Mouse (Mus musculus): ENCODE data around the gene Ccser2. TPM values are rescaled to one million over a fixed set of nuclear protein-coding genes. Genes with fewer than 3 reads are reported as not detected.

Ccser2 gene
- polyA plus RNA-seq, 1 experiment from 2014 or later, result 103 TPM

DNA sequence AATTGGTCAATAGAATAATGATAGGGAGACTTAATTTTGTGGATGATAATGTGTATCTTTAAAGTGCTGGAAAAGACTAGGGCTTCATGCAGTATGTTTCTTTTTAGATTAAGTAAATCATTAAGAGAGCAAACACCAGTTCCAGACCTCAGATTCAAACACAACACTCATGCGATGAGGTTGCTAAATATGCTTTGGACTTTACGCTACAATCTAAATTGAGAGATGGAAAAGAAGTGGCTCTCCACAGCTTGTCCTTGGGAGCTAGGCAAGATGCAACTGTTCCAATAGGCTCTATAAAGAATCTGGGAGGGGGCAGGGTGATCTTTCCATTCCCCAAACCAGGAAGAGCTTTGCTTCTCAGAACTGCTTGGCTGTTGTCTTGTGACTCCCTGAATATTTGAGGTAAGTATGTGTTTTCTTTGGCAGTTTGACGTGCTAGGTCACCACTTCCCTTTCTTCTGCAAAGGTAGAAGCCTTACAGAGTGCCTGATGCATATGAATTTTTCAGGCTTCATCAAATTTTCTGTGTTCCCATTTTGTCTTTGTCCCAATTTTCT, 1.4 kb upstream of the Ccser2 start:
- 91% methylated on average over 3 of the region's 3 CpGs for WGBS
- H3K9ac ChIP-seq, result no peak overlapping the region
- ATAC-seq (ENCODE audit: low FRiP score, low read depth), result no peak

GRCm38 (mm10) chr14:36968076-36968627, 425 bp downstream of the Ccser2 start:
- Histone ChIP-seq H3K27me3 (no peaks in the 10 kb centered on the region), H3K4me3 (peak overlapping the region; percentile 95), H3K36me3 (no peaks in the 10 kb centered on the region), H3K4me2 (peak overlapping the region; percentile 65), H3K9me3 (no peaks in the 10 kb centered on the region), H3K4me1 (replicated peaks) (peaks cover 34% of the 10 kb centered on the region), H3K27ac (replicated peaks) (peak overlapping the region; percentile 91), H3K9ac (peak overlapping the region; percentile 93)
- WGBS, result under 1% methylated on average over 32 of the region's 49 CpGs
- ATAC-seq (ENCODE audit: low FRiP score, low read depth), result peak; percentile 1

More for the DNA sequence above, 1.4 kb upstream of the Ccser2 start:
- no peaks in the 10 kb centered on the region for H3K36me3 ChIP-seq
- no peak overlapping the region for H3K4me3 ChIP-seq
- no peak overlapping the region for H3K4me2 ChIP-seq
- no peaks in the 10 kb centered on the region for H3K27me3 ChIP-seq
- H3K9me3 ChIP-seq, result no peaks in the 10 kb centered on the region
- no peak overlapping the region for H3K27ac ChIP-seq (replicated peaks)
- H3K4me1 ChIP-seq (replicated peaks), result peaks cover 31% of the 10 kb centered on the region

- 44% methylated on average over 3 of the region's 3 CpGs for WGBS
- H3K27me3 ChIP-seq, result no peaks in the 10 kb centered on the region
- H3K36me3 ChIP-seq, result no peaks in the 10 kb centered on the region
- no peak overlapping the region for H3K9ac ChIP-seq
- H3K4me3 ChIP-seq, result no peak overlapping the region
- no peaks in the 10 kb centered on the region for H3K9me3 ChIP-seq
- H3K27ac ChIP-seq (replicated peaks), result no peak overlapping the region
- H3K4me1 ChIP-seq (replicated peaks), result peaks cover 34% of the 10 kb centered on the region
- ATAC-seq (ENCODE audit: low FRiP score, low read depth), result no peak
- H3K4me2 ChIP-seq, result no peak overlapping the region
Observed at GRCm38 (mm10) chr14:36965421-36965820, 3.2 kb downstream of the Ccser2 start.

- Histone ChIP-seq H3K4me2 (no peak overlapping the region), H3K27me3 (no peaks in the 10 kb centered on the region), H3K36me3 (no peaks in the 10 kb centered on the region), H3K4me3 (no peak overlapping the region), H3K9ac (no peak overlapping the region), H3K27ac (replicated peaks) (no peak overlapping the region), H3K4me1 (replicated peaks) (peaks cover 25% of the 10 kb centered on the region), H3K9me3 (no peaks in the 10 kb centered on the region)
- WGBS, result 93% methylated on average over 2 of the region's 2 CpGs
- no peak for ATAC-seq (ENCODE audit: low FRiP score, low read depth)
Observed at GRCm38 (mm10) chr14:36962477-36962876, 6.1 kb downstream of the Ccser2 start.

- Histone ChIP-seq H3K27me3 (no peaks in the 10 kb centered on the region), H3K4me1 (replicated peaks) (peaks cover under 1% of the 10 kb centered on the region; the same call in 1 of the 2 replicates), H3K4me3 (no peak overlapping the region), H3K36me3 (no peaks in the 10 kb centered on the region), H3K4me2 (no peak overlapping the region), H3K9ac (no peak overlapping the region), H3K27ac (replicated peaks) (no peak overlapping the region), H3K9me3 (no peaks in the 10 kb centered on the region)
- ATAC-seq (ENCODE audit: low FRiP score, low read depth), result no peak
- 89% methylated on average over 6 of the region's 6 CpGs for WGBS
Observed at GRCm38 (mm10) chr14:36957719-36958118, 10.9 kb downstream of the Ccser2 start.

DNA sequence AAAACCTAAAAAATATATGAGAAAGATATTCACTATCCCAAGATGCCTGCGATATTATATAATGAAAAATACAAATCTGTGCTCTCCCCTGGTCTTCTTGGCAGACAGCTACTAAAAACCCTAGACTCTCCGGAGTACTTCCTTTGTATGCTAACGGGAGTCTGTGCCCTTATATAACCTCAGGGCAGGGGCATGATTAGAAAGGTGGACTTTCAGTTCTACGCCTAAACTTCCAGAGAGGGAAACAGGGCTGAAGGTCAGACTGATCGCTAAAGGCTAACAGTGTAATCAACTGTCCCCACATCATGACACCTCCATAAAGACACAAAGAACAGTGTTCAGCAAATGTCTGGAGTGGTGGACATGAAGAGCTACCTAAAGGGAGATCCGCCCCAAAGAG, 11.3 kb downstream of the Ccser2 start:
- Histone ChIP-seq H3K9me3 (no peaks in the 10 kb centered on the region), H3K27me3 (no peaks in the 10 kb centered on the region), H3K4me2 (no peak overlapping the region), H3K4me1 (replicated peaks) (peaks cover 5% of the 10 kb centered on the region; the same call in 1 of the 2 replicates), H3K9ac (no peak overlapping the region), H3K27ac (replicated peaks) (no peak overlapping the region), H3K36me3 (no peaks in the 10 kb centered on the region), H3K4me3 (no peak overlapping the region)
- 77% methylated on average over 6 of the region's 6 CpGs for WGBS
- ATAC-seq (ENCODE audit: low FRiP score, low read depth), result no peak

DNA sequence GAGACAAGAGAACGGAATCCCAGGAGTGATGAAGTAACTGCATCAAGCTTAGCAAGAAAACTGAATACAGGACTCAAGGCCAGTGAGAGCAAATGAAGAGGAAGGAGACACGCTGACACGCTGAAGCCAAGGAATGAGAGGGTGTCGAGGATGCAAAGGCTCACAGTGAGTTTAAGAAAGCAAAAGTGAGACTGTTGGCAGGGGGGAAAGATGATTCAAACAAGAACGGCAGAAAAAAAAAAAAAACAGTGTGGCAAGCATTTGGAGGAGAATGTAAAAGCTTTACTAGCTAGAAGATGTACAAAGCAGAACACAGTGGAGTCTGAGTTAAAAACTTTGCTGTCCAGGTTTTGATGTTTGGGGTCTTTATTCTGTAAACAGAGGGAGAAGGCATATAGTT, 11.9 kb downstream of the Ccser2 start:
- Histone ChIP-seq H3K27me3 (no peaks in the 10 kb centered on the region), H3K9ac (no peak overlapping the region), H3K9me3 (no peaks in the 10 kb centered on the region), H3K27ac (replicated peaks) (no peak overlapping the region), H3K4me1 (replicated peaks) (peaks cover 5% of the 10 kb centered on the region; the same call in 1 of the 2 replicates), H3K4me3 (no peak overlapping the region), H3K36me3 (no peaks in the 10 kb centered on the region), H3K4me2 (no peak overlapping the region)
- 44% methylated on average over 5 of the region's 5 CpGs for WGBS
- ATAC-seq (ENCODE audit: low FRiP score, low read depth), result no peak

GRCm38 (mm10) chr14:36952687-36953426, 15.7 kb downstream of the Ccser2 start:
- Histone ChIP-seq H3K27ac (replicated peaks) (no peak overlapping the region), H3K9me3 (no peaks in the 10 kb centered on the region), H3K4me1 (replicated peaks) (peaks cover 5% of the 10 kb centered on the region; the same call in 1 of the 2 replicates), H3K4me3 (no peak overlapping the region), H3K36me3 (no peaks in the 10 kb centered on the region), H3K27me3 (no peaks in the 10 kb centered on the region), H3K4me2 (no peak overlapping the region), H3K9ac (no peak overlapping the region)
- no peak for ATAC-seq (ENCODE audit: low FRiP score, low read depth)
- 88% methylated on average over 10 of the region's 10 CpGs for WGBS

DNA sequence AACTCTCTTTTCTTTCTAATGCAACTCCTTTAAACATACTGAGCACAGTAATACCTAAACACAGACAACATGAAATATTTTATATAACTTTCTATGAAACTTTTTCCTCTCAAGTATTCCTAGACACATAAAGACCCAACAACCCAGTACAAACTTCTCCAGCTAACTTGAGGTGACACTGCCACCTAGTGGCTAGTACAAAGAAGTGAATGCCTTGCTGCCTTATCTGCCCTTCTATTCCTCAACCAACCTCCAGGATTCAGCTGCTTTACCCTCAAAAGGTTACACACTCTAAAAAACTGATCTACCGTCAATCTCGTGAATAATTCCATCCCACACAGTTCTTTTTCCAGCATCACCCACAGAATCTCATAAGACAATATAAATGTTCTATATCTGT, 16.4 kb downstream of the Ccser2 start:
- no peak for ATAC-seq (ENCODE audit: low FRiP score, low read depth)
- 35% methylated on average over 2 of the region's 2 CpGs for WGBS
- no peaks in the 10 kb centered on the region for H3K27me3 ChIP-seq
- H3K4me1 ChIP-seq (replicated peaks), result peaks cover 5% of the 10 kb centered on the region; the same call in 1 of the 2 replicates
- H3K36me3 ChIP-seq, result no peaks in the 10 kb centered on the region
- H3K9me3 ChIP-seq, result no peaks in the 10 kb centered on the region
- no peak overlapping the region for H3K4me2 ChIP-seq
- H3K27ac ChIP-seq (replicated peaks), result no peak overlapping the region
- H3K9ac ChIP-seq, result no peak overlapping the region
- no peak overlapping the region for H3K4me3 ChIP-seq

DNA sequence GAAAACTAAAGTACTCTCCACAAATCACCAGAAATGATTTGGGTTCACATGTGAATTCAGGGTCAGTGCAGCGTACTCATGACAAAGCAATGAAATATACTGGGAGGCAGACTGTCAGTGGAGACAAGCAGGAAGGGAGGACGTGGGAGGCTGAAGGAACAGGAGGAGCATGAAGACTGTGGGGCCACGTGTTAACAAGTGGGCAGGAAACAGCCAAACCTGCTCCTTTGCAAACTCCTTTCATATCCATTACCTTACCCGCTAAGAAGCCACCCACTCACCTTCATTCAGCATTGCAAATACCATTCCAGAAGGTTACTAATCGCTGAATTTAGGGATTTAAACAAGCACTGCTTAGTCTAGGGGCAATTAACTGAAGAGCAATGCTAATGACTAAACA, 25.9 kb downstream of the Ccser2 start:
- WGBS, result 56% methylated on average over 5 of the region's 5 CpGs
- H3K36me3 ChIP-seq, result peaks cover 21% of the 10 kb centered on the region
- H3K27me3 ChIP-seq, result no peaks in the 10 kb centered on the region
- no peak overlapping the region for H3K4me3 ChIP-seq
- H3K4me2 ChIP-seq, result no peak overlapping the region
- H3K9ac ChIP-seq, result no peak overlapping the region
- ATAC-seq (ENCODE audit: low FRiP score, low read depth), result no peak
- no peak overlapping the region for H3K27ac ChIP-seq (replicated peaks)
- 0 out of 2 replicates have a peak, but pooled peaks cover 6% of the 10 kb centered on the region for H3K4me1 ChIP-seq (replicated peaks)
- H3K9me3 ChIP-seq, result no peaks in the 10 kb centered on the region

DNA sequence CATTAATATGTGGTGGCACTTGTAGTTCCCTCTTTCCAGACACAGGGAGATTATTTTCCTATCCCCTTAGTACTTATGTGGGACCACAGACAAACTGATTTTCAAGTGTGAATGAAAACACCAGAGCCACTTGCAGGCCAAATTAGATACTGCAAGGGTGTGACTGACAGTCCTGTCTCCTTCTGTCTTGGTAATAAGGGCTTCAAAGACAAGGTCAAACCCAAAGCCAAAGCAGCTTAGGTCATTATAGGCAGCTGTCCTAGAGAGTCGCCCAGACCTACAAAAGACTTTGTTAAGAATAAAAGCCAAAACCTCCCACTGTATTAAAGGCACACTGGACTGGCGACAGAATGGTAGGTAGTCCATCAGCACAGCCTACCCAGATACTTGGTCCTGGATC, 30.6 kb downstream of the Ccser2 start:
- Histone ChIP-seq H3K4me1 (replicated peaks) (0 out of 2 replicates have a peak, but pooled peaks cover 4% of the 10 kb centered on the region), H3K9me3 (no peaks in the 10 kb centered on the region), H3K36me3 (peaks cover 24% of the 10 kb centered on the region), H3K4me3 (no peak overlapping the region), H3K27ac (replicated peaks) (no peak overlapping the region), H3K4me2 (no peak overlapping the region), H3K9ac (no peak overlapping the region), H3K27me3 (no peaks in the 10 kb centered on the region)
- 60% methylated on average over 2 of the region's 2 CpGs for WGBS
- no peak for ATAC-seq (ENCODE audit: low FRiP score, low read depth)

DNA sequence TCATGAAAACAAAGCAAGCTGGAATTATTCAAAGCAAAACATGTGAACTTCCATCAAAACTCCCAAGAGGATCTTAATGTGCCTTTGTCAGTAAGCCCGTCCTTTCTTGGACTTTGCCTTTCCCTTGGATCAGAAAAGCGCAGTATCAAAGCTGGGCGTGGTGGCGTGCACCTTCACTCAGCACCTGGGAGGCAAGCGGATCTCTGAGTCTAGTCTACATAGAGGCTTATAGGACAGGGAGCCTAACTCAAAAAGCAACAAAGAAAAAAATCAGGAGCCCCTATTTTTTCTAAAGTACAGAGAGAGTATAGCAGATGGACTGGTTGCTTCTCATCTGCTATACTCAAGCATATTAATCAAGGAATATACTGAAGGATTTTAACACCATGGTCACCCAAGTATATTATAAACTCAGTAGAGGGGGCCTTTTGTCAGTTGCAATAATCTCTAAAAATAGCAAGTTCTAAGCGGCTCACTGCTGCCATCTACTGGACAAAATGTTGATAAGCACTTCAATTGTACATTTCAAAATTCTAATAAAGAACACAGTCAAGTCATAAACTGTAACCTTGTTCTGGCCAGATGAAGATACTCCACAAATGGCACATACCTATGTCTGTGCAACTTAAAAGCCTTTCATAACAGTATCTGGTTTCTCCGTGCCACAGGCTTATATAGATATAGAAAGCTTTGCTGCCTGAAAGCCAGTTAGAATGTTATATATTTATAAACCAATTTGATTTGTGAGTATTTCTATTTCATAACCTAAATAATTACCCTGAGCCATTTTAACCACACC, 31.3 kb downstream of the Ccser2 start:
- H3K27me3 ChIP-seq, result no peaks in the 10 kb centered on the region
- H3K27ac ChIP-seq (replicated peaks), result no peak overlapping the region
- peaks cover 24% of the 10 kb centered on the region for H3K36me3 ChIP-seq
- H3K4me2 ChIP-seq, result no peak overlapping the region
- H3K4me3 ChIP-seq, result no peak overlapping the region
- no peaks in the 10 kb centered on the region for H3K4me1 ChIP-seq (replicated peaks)
- H3K9ac ChIP-seq, result no peak overlapping the region
- 70% methylated on average over 7 of the region's 7 CpGs for WGBS
- H3K9me3 ChIP-seq, result no peaks in the 10 kb centered on the region
- ATAC-seq (ENCODE audit: low FRiP score, low read depth), result no peak

Data from hindbrain, embryonic 15.5 days (tissue).